Mouse (Mus musculus) neural tube, embryonic 11.5 days (tissue): ENCODE data around the gene Wdr49. TPM values are rescaled to one million over a fixed set of nuclear protein-coding genes. Genes with fewer than 3 reads are reported as not detected.
"Not testable (repeated sequence)": the region's sequence is repeated elsewhere in the genome, so short reads cannot be mapped to it uniquely, and the experiment has no call there.

Source experiments
- ATAC-seq: fragments of 200-750 bp; cut with Nextera tagmentation; 2 replicates; pipeline ENCODE4 v1.8.0; 2017; ENCODE audit warnings: moderate number of reproducible peaks, mild to moderate bottlenecking, moderate TSS enrichment, moderate library complexity; ENCODE audit not compliant: insufficient read depth, low FRiP score, low TSS enrichment
- DNase-seq: peaks from one replicate; pipeline ENCODE4 v3.0.0-alpha.2; 2015; ENCODE audit warnings: low spot score
- H3K27ac ChIP-seq: fragments of 300-500 bp; sonication (generic); 2 replicates; pipeline ENCODE4 v1.5.1; 2014; ENCODE audit warnings: low read depth, mild to moderate bottlenecking, low read length
- H3K27me3 ChIP-seq: fragments of 300-500 bp; sonication (generic); 2 replicates; pipeline ENCODE4 v1.6.1; 2014; ENCODE audit warnings: mild to moderate bottlenecking, low read length, mixed read lengths; ENCODE audit not compliant: control insufficient read depth, insufficient read depth
- H3K36me3 ChIP-seq: fragments of 300-500 bp; sonication (generic); 2 replicates; pipeline ENCODE4 v1.6.1; 2014; ENCODE audit warnings: mild to moderate bottlenecking, low read length, moderate library complexity, mixed read lengths; ENCODE audit not compliant: control insufficient read depth, insufficient read depth
- H3K4me1 ChIP-seq: fragments of 300-500 bp; sonication (generic); 2 replicates; pipeline ENCODE4 v1.6.1; 2014; ENCODE audit warnings: low read length, mixed read lengths; ENCODE audit not compliant: control insufficient read depth, insufficient read depth
- H3K4me2 ChIP-seq: fragments of 300-500 bp; sonication (generic); 2 replicates; pipeline ENCODE4 v1.6.1; 2014; ENCODE audit warnings: low read depth, mild to moderate bottlenecking, moderate library complexity
- H3K4me3 ChIP-seq: fragments of 300-500 bp; sonication (generic); 2 replicates; pipeline ENCODE4 v1.5.1; 2014; ENCODE audit warnings: low read depth, low read length
- H3K9ac ChIP-seq: fragments of 300-500 bp; sonication (generic); 2 replicates; pipeline ENCODE4 v1.6.1; 2014; ENCODE audit warnings: mild to moderate bottlenecking, low read length
- H3K9me3 ChIP-seq: fragments of 300-500 bp; sonication (generic); 2 replicates; pipeline ENCODE4 v1.6.1; 2016; ENCODE audit warnings: low read length; ENCODE audit not compliant: control insufficient read depth
- WGBS: fragments of 180-500 bp; shearing (Covaris S2); extraction: QIAGEN DNeasy Blood & Tissue Kit; methylation state at CpG from one replicate; pipeline ENCODE4 v1.1.7; 2014; 5-methylcytosine and 5-hydroxymethylcytosine counted together
- polyA plus RNA-seq: library from polyadenylated mRNA; unstranded; fragments of >200 nt; fragmentation: Nextera tagmentation; extraction: Ambion mirVana; gene quantifications from 2 replicates; pipeline ENCODE4 v1.2.1, GENCODE M21; 2014

Wdr49 gene
- polyA plus RNA-seq, 1 experiment from 2014 or later, result not detected

DNA sequence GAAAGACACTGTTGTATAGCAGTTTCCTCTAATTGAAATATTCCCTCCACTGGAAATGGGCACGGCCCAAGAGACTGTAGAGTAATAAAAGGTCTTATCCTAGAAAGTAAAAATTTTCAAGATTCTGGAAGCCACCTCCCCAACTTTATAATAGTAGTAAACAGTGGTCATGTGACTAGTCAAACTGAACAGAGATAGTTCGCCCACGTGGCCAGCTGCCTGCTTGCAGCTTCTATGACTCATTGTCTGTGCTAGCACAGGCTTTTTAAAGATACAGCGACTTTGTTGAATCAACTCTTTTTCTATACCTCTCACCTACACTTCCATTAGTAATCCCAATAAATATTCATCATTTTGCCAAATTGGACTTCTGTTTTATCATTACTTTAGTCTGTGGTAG lies 161.0 kb downstream of the Wdr49 start:
- Histone ChIP-seq H3K4me2 (no peak overlapping the region), H3K27me3 (no peaks in the 10 kb centered on the region), H3K9ac (no peak overlapping the region), H3K27ac (no peak overlapping the region), H3K9me3 (no peaks in the 10 kb centered on the region), H3K4me1 (no peaks in the 10 kb centered on the region), H3K4me3 (no peak overlapping the region), H3K36me3 (no peaks in the 10 kb centered on the region)
- no peak; the same call in 1 of the 2 replicates for ATAC-seq
- no peak for DNase-seq
- 89% methylated on average over 4 of the region's 4 CpGs for WGBS

DNA sequence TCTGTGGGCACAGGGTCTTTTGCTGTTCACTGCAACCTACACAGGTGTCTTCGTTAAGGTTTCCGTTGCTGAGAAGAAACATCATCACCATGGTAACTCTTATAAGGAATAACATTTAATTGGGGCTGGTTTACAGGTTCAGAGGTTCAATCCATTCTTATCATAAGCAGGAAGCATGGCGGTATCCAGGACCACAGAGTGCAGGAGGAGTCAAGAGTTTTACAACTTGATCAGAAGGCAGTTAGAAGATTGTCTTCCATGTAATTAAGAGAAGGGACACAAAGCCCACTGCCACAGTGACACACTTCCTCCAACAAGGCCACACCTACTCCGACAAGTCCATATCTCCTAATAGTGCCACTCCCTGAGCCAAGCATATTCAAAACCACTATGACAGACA lies 173.1 kb downstream of the Wdr49 start:
- WGBS, result 93% methylated on average over 4 of the region's 4 CpGs
- Histone ChIP-seq H3K4me1 (no peaks in the 10 kb centered on the region), H3K27me3 (no peaks in the 10 kb centered on the region), H3K4me3 (no peak overlapping the region), H3K9ac (no peak overlapping the region), H3K9me3 (no peaks in the 10 kb centered on the region), H3K4me2 (no peak overlapping the region), H3K36me3 (no peaks in the 10 kb centered on the region), H3K27ac (no peak overlapping the region)
- no peak for DNase-seq
- no peak for ATAC-seq

DNA sequence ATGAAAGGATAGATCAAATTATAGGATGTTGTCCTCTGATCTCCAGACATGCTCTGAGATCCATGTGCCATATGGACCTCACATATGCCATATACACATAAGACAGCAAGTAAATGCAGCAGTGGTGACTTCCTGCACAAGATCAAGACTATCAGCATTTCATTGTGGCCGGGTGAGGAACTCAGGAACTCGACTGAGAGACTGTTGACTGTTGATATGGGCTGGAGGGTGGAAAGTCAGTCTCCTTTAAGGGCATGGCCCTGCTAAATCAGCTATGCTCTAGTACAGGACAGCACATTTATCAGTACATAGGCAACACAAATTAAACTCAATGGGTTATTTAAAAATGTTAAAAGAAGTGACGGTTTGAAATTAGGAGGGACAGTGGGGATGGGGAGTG lies 173.7 kb downstream of the Wdr49 start:
- Histone ChIP-seq H3K27ac (no peak overlapping the region), H3K4me3 (no peak overlapping the region), H3K9ac (no peak overlapping the region), H3K4me1 (no peaks in the 10 kb centered on the region), H3K27me3 (no peaks in the 10 kb centered on the region), H3K9me3 (no peaks in the 10 kb centered on the region), H3K36me3 (no peaks in the 10 kb centered on the region), H3K4me2 (no peak overlapping the region)
- DNase-seq (no peak), ATAC-seq (no peak)
- WGBS, result 82% methylated on average over 3 of the region's 3 CpGs

GRCm38 (mm10) chr3:75305584-75305983 lies 176.4 kb downstream of the Wdr49 start:
- DNase-seq, result no peak
- Histone ChIP-seq H3K9me3 (no peaks in the 10 kb centered on the region), H3K36me3 (no peaks in the 10 kb centered on the region), H3K9ac (no peak overlapping the region), H3K4me3 (no peak overlapping the region), H3K4me2 (no peak overlapping the region), H3K27ac (no peak overlapping the region), H3K27me3 (no peaks in the 10 kb centered on the region), H3K4me1 (no peaks in the 10 kb centered on the region)
- 94% methylated on average over 3 of the region's 3 CpGs for WGBS
- ATAC-seq, result no peak

- Histone ChIP-seq H3K27me3 (no peaks in the 10 kb centered on the region), H3K36me3 (no peaks in the 10 kb centered on the region), H3K9ac (no peak overlapping the region), H3K9me3 (no peaks in the 10 kb centered on the region), H3K4me2 (no peak overlapping the region), H3K4me3 (no peak overlapping the region), H3K27ac (no peak overlapping the region), H3K4me1 (no peaks in the 10 kb centered on the region)
- DNase-seq (no peak), ATAC-seq (no peak)
- WGBS, result 91% methylated on average over 5 of the region's 5 CpGs
These were observed 177.3 kb downstream of the Wdr49 start for GRCm38 (mm10) chr3:75304621-75305020.

- H3K4me3 ChIP-seq, result no peak overlapping the region
- H3K4me2 ChIP-seq, result no peak overlapping the region
- no peaks in the 10 kb centered on the region for H3K27me3 ChIP-seq
- H3K36me3 ChIP-seq, result no peaks in the 10 kb centered on the region
- H3K9ac ChIP-seq, result no peak overlapping the region
- H3K9me3 ChIP-seq, result no peaks in the 10 kb centered on the region
- H3K4me1 ChIP-seq, result no peaks in the 10 kb centered on the region
- WGBS, result 94% methylated on average over 2 of the region's 2 CpGs
- no peak for ATAC-seq
- DNase-seq, result no peak
- no peak overlapping the region for H3K27ac ChIP-seq
These were observed 180.9 kb downstream of the Wdr49 start for GRCm38 (mm10) chr3:75301072-75301471.

- H3K4me3 ChIP-seq, H3K27ac ChIP-seq, H3K36me3 ChIP-seq, DNase-seq, H3K9me3 ChIP-seq, H3K4me2 ChIP-seq, ATAC-seq, H3K9ac ChIP-seq, H3K4me1 ChIP-seq, H3K27me3 ChIP-seq: not testable (repeated sequence)
- 89% methylated on average over 1 of the region's 1 CpGs for WGBS
These were observed 182.5 kb downstream of the Wdr49 start for GRCm38 (mm10) chr3:75299464-75299863.

DNA sequence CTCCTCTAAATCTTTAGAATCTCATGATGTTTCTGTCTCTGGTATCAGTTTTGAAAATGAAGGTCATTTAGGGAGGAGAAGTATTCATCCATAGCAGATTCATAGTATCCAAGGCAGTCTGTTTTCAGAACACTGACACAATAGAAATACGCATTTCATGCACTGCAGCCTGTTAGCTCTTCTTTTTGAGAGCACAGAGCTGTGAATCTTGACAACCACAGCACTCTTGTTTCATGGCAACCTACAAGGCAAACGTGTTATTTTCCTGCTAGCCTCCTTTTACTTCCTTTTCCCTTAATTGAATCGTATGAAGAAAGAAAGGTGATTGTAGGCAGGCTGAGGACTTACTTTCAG lies 184.2 kb downstream of the Wdr49 start:
- no peaks in the 10 kb centered on the region for H3K9me3 ChIP-seq
- ATAC-seq, result no peak
- WGBS, result 63% methylated on average over 3 of the region's 3 CpGs
- no peak overlapping the region for H3K4me2 ChIP-seq
- no peak overlapping the region for H3K27ac ChIP-seq
- DNase-seq, result no peak
- no peaks in the 10 kb centered on the region for H3K36me3 ChIP-seq
- no peaks in the 10 kb centered on the region for H3K4me1 ChIP-seq
- no peaks in the 10 kb centered on the region for H3K27me3 ChIP-seq
- H3K9ac ChIP-seq, result no peak overlapping the region
- no peak overlapping the region for H3K4me3 ChIP-seq

- Histone ChIP-seq H3K36me3 (no peaks in the 10 kb centered on the region), H3K9me3 (no peaks in the 10 kb centered on the region), H3K4me2 (no peak overlapping the region), H3K4me3 (no peak overlapping the region), H3K4me1 (no peaks in the 10 kb centered on the region), H3K27me3 (no peaks in the 10 kb centered on the region), H3K27ac (no peak overlapping the region), H3K9ac (no peak overlapping the region)
- 70% methylated on average over 2 of the region's 2 CpGs for WGBS
- DNase-seq, result no peak
- ATAC-seq, result no peak
These were observed 184.8 kb downstream of the Wdr49 start for GRCm38 (mm10) chr3:75297026-75297757.
